Mouse (Mus musculus) inflammation-experienced regulatory T-cells (primary cell): Measurements from ENCODE around the gene Mdk. TPM values are rescaled to one million over a fixed set of nuclear protein-coding genes. Genes with fewer than 3 reads are reported as not detected.

ENCODE experiments used
- polyA plus RNA-seq, 2 experiments: library from polyadenylated mRNA; unstranded; fragments of 100-300 nt; shearing (Covaris generic); gene quantifications; one replicate each; pipeline ENCODE4 v1.2.1; 2017

Gene Mdk
- polyA plus RNA-seq: 1 to 10 TPM; 1.1 to 1.2 TPM

GRCm38 (mm10) chr2:91932160-91932711 is at the start of gene Mdk:
Gene Mdk, minus strand, starts transcription at chr2:91932297.

GRCm38 (mm10) chr2:91975581-91976541 is 43.8 kb upstream of the Mdk start, which contains the start of gene Dgkz:
Gene Dgkz, minus strand, starts transcription at chr2:91975864.

GRCm38 (mm10) chr2:91945483-91945882 is 13.4 kb upstream of the Mdk start, which contains the start of gene Gm9821:
Gene Gm9821, plus strand, starts transcription at chr2:91945703.

GRCm38 (mm10) chr2:91926949-91927348 is 5.1 kb downstream of the Mdk start, which contains the start of gene Chrm4:
Gene Chrm4, plus strand, starts transcription at chr2:91927249.

Other genes with a start within 250 kb of the Mdk start
- 10 to 100 TPM; 45.6 to 53.8 TPM for gene Atg13, start 221.7 kb downstream of the Mdk start, polyA plus RNA-seq
- 10 to 100 TPM; 10.8 to 12.8 TPM for gene Harbi1, start 221.4 kb downstream of the Mdk start, polyA plus RNA-seq
- 10 to 100 TPM; 42.6 to 45.0 TPM for gene Ambra1, start 202.2 kb downstream of the Mdk start, polyA plus RNA-seq
- gene Chrm4, start 5.0 kb downstream of the Mdk start, polyA plus RNA-seq: 1 to 10 TPM in 1 of 2 experiments, under 1 TPM in 1; 0.45 to 1.1 TPM
- gene Gm9821, start 13.4 kb upstream of the Mdk start, polyA plus RNA-seq: under 1 TPM in 1 of 2 experiments, not detected in 1; 0.35 TPM
- 100 to 1,000 TPM; 315 to 316 TPM for gene Dgkz, start 43.6 kb upstream of the Mdk start, polyA plus RNA-seq
- 1 to 10 TPM; 2.7 to 2.9 TPM for gene Creb3l1, start 92.2 kb upstream of the Mdk start, polyA plus RNA-seq
- 10 to 100 TPM; 53.8 to 62.4 TPM for gene Phf21a, start 160.8 kb upstream of the Mdk start, polyA plus RNA-seq